Comparison of ENCODE assay signal across 29 mouse cellular contexts in genomic region chr15:96752062-96752358, GRCm38 (mm10). TPM values are rescaled to one million over a fixed set of nuclear protein-coding genes. Genes with fewer than 3 reads are reported as not detected.
A peak's percentile ranks its signal among the peaks of the same experiment; 100 is the strongest.
DNase-seq lines count a peak whose midpoint lies in the region; ATAC-seq and TF ChIP-seq lines count a peak whose summit lies in the region.
"Had no signal": no experiment of that assay in that cellular context is flagged by ENCODE, and none has a peak within 500 bp of the region (broad histone marks: within the 10 kb centered on the region; RNA-seq: fewer than 3 reads in every experiment).

No protein-coding gene starts in this region.

- no peaks in the 10 kb centered on the region for H3K79me2 ChIP-seq in heart, adult 2 months (replicated peaks; ENCODE audit: control insufficient read depth, insufficient read depth, low read length)

- TF ChIP-seq CTCF in heart, adult 2 months (IDR thresholded peaks at IDR 0.05): no peak

- 58% methylated on average over 3 of the region's 3 CpGs for WGBS in heart, adult 2 months
- 73% methylated on average over 3 of the region's 3 CpGs for WGBS in heart, embryonic 12.5 days
- 64% methylated on average over 3 of the region's 3 CpGs for WGBS in heart, embryonic 15.5 days
- WGBS in midbrain, embryonic 11.5 days: 85% methylated on average over 3 of the region's 3 CpGs
- WGBS in midbrain, embryonic 15.5 days: 80% methylated on average over 3 of the region's 3 CpGs

- no peak for TF ChIP-seq EP300 in heart, adult 2 months (IDR thresholded peaks at IDR 0.05; ENCODE audit: insufficient read depth, low read depth, low read length)

- peaks cover 8% of the 10 kb centered on the region for H3K4me1 ChIP-seq in heart, adult 2 months (ENCODE audit: control insufficient read depth, insufficient read depth, low read length)
- H3K4me1 ChIP-seq in heart, embryonic 12.5 days (replicated peaks): peaks cover 34% of the 10 kb centered on the region
- peaks cover 35% of the 10 kb centered on the region for H3K4me1 ChIP-seq in heart, embryonic 15.5 days (replicated peaks)
- no peaks in the 10 kb centered on the region for H3K4me1 ChIP-seq in midbrain, embryonic 11.5 days (ENCODE audit: control insufficient read depth, insufficient read depth, low read length)
- H3K4me1 ChIP-seq in midbrain, embryonic 15.5 days: peaks cover 8% of the 10 kb centered on the region
- H3K4me1 ChIP-seq: forebrain, embryonic 12.5 days; hindbrain, embryonic 12.5 days had no signal

- H3K9me3 ChIP-seq in heart, embryonic 12.5 days (replicated peaks): no peaks in the 10 kb centered on the region
- H3K9me3 ChIP-seq in heart, embryonic 15.5 days (replicated peaks): no peaks in the 10 kb centered on the region
- H3K9me3 ChIP-seq in midbrain, embryonic 11.5 days (ENCODE audit: control insufficient read depth, low read length): no peaks in the 10 kb centered on the region
- no peaks in the 10 kb centered on the region for H3K9me3 ChIP-seq in midbrain, embryonic 15.5 days
- H3K9me3 ChIP-seq: embryonic facial prominence, embryonic 10.5 days; embryonic facial prominence, embryonic 13.5 days; forebrain, embryonic 12.5 days; forebrain, embryonic 15.5 days; hindbrain, embryonic 12.5 days; hindbrain, embryonic 15.5 days had no signal

- H3K36me3 ChIP-seq in heart, adult 2 months (ENCODE audit: control insufficient read depth, insufficient read depth, low read length): no peaks in the 10 kb centered on the region
- H3K36me3 ChIP-seq in heart, embryonic 12.5 days: no peaks in the 10 kb centered on the region
- H3K36me3 ChIP-seq in heart, embryonic 15.5 days: no peaks in the 10 kb centered on the region
- no peaks in the 10 kb centered on the region for H3K36me3 ChIP-seq in midbrain, embryonic 11.5 days (ENCODE audit: control insufficient read depth, insufficient read depth, low read length)
- H3K36me3 ChIP-seq in midbrain, embryonic 15.5 days (replicated peaks): no peaks in the 10 kb centered on the region
- H3K36me3 ChIP-seq: embryonic facial prominence, embryonic 10.5 days; embryonic facial prominence, embryonic 13.5 days; forebrain, embryonic 12.5 days; forebrain, embryonic 15.5 days; G1E; hindbrain, embryonic 12.5 days; hindbrain, embryonic 15.5 days had no signal

- no peak for ATAC-seq in heart, embryonic 12.5 days (ENCODE audit: insufficient number of reproducible peaks, low FRiP score)
- ATAC-seq in heart, embryonic 15.5 days (replicated peaks; ENCODE audit: insufficient number of reproducible peaks, insufficient read depth, low FRiP score, low read depth): no peak
- ATAC-seq in midbrain, embryonic 11.5 days (ENCODE audit: low FRiP score): no peak
- ATAC-seq in midbrain, embryonic 15.5 days (replicated peaks): no peak
- ATAC-seq: forebrain, embryonic 15.5 days; intestine, postnatal 0 days had no signal

- intact Hi-C loops in heart, adult 2 months (cut with DNase I): loop anchor here (5.0 kb wide), 2 partner anchors 40 to 185 kb away; no protein-coding TSS in a partner anchor
- intact Hi-C loops in heart, postnatal 36 days (cut with DNase I): loop anchor here (5.0 kb wide), 1 partner anchor 40 kb away; no protein-coding TSS in a partner anchor
- intact Hi-C loops in heart, postnatal 10 days (cut with DNase I): no loop called here

- TF ChIP-seq POLR2A in heart, adult 2 months (IDR thresholded peaks at IDR 0.05; ENCODE audit: insufficient read depth, low read depth, low read length): no peak

- no peak overlapping the region for H3K4me2 ChIP-seq in heart, embryonic 12.5 days
- no peak overlapping the region for H3K4me2 ChIP-seq in heart, embryonic 15.5 days
- H3K4me2 ChIP-seq in midbrain, embryonic 11.5 days: no peak overlapping the region
- no peak overlapping the region for H3K4me2 ChIP-seq in midbrain, embryonic 15.5 days
- H3K4me2 ChIP-seq: embryonic facial prominence, embryonic 13.5 days; forebrain, embryonic 12.5 days; forebrain, embryonic 15.5 days; hindbrain, embryonic 12.5 days; hindbrain, embryonic 15.5 days had no signal

- peak overlapping the region; percentile 95 for H3K27ac ChIP-seq in heart, adult 2 months
- H3K27ac ChIP-seq in heart, embryonic 12.5 days (ENCODE audit: poor library complexity, severe bottlenecking): peak overlapping the region; percentile 98
- peak overlapping the region; percentile 92 for H3K27ac ChIP-seq in heart, embryonic 15.5 days
- no peak overlapping the region for H3K27ac ChIP-seq in midbrain, embryonic 11.5 days (ENCODE audit: low read depth, low read length)
- no peak overlapping the region for H3K27ac ChIP-seq in midbrain, embryonic 15.5 days
- H3K27ac ChIP-seq: embryonic facial prominence, embryonic 10.5 days; embryonic facial prominence, embryonic 13.5 days; forebrain, embryonic 12.5 days; forebrain, embryonic 15.5 days; hindbrain, embryonic 12.5 days; hindbrain, embryonic 15.5 days; kidney, postnatal 0 days had no signal

- H3K27me3 ChIP-seq in heart, adult 2 months (ENCODE audit: control insufficient read depth, insufficient read depth, low read length): no peaks in the 10 kb centered on the region
- H3K27me3 ChIP-seq in heart, embryonic 12.5 days (replicated peaks): no peaks in the 10 kb centered on the region
- H3K27me3 ChIP-seq in heart, embryonic 15.5 days: no peaks in the 10 kb centered on the region
- H3K27me3 ChIP-seq in midbrain, embryonic 11.5 days (ENCODE audit: control insufficient read depth, insufficient read depth, low read length): no peaks in the 10 kb centered on the region
- no peaks in the 10 kb centered on the region for H3K27me3 ChIP-seq in midbrain, embryonic 15.5 days (replicated peaks)
- H3K27me3 ChIP-seq: CH12.LX; embryonic facial prominence, embryonic 13.5 days; forebrain, embryonic 12.5 days; forebrain, embryonic 15.5 days; hindbrain, embryonic 12.5 days; hindbrain, embryonic 15.5 days had no signal

- DNase-seq in heart, adult 2 months: no peak
- no peak for DNase-seq in heart, adult 8-10 months (ENCODE audit: low spot score)
- no peak for DNase-seq in heart, postnatal 36 days
- no peak for DNase-seq in heart, postnatal 10 days
- peak; percentile 26 for DNase-seq in midbrain, embryonic 11.5 days (ENCODE audit: low spot score, missing footprints)
- DNase-seq: adrenal gland, adult 2 months; adrenal gland, postnatal 14 days; B cell, adult 2 months; cerebellum, adult 11 months; cerebellum, adult 2 months; cerebellum, adult 9-11 months; cerebellum, postnatal 25 days; embryo, embryonic 11 days; gastrocnemius, postnatal 14 days; kidney, adult 2 months had no signal

- no peak overlapping the region for H3K4me3 ChIP-seq in heart, adult 2 months
- no peak overlapping the region for H3K4me3 ChIP-seq in heart, embryonic 12.5 days
- no peak overlapping the region for H3K4me3 ChIP-seq in heart, embryonic 15.5 days
- no peak overlapping the region for H3K4me3 ChIP-seq in midbrain, embryonic 11.5 days (ENCODE audit: low read depth, low read length)
- H3K4me3 ChIP-seq in midbrain, embryonic 15.5 days: no peak overlapping the region
- H3K4me3 ChIP-seq: embryonic facial prominence, embryonic 10.5 days; embryonic facial prominence, embryonic 13.5 days; erythroblast, embryonic 14.5 days; forebrain, embryonic 12.5 days; forebrain, embryonic 15.5 days; hindbrain, embryonic 12.5 days; hindbrain, embryonic 15.5 days had no signal

- H3K9ac ChIP-seq in heart, adult 2 months (ENCODE audit: low read depth, low read length): no peak overlapping the region
- no peak overlapping the region for H3K9ac ChIP-seq in heart, embryonic 12.5 days
- no peak overlapping the region for H3K9ac ChIP-seq in heart, embryonic 15.5 days
- H3K9ac ChIP-seq in midbrain, embryonic 11.5 days (ENCODE audit: low read length): no peak overlapping the region
- H3K9ac ChIP-seq in midbrain, embryonic 15.5 days: no peak overlapping the region
- H3K9ac ChIP-seq: embryonic facial prominence, embryonic 13.5 days; forebrain, embryonic 12.5 days; forebrain, embryonic 15.5 days; hindbrain, embryonic 12.5 days; hindbrain, embryonic 15.5 days had no signal

RNA-seq across cellular contexts. Expression of gene Slc38a2, which starts 52.5 kb away (rescaled TPM):
- total RNA-seq in heart, adult 2 months (2021): 100 to 1,000 TPM; 149 to 209 TPM
- 59.3 and 109 TPM in 2 replicates for polyA plus RNA-seq in heart, adult 2 months (2012; rRNA removed)
- 100 to 1,000 TPM in 2 of 4 experiments, 10 to 100 TPM in 2; 90.5 to 215 (median 150) TPM for total RNA-seq in heart, adult 8-10 months (2022)
- 154 and 161 TPM in 2 replicates for polyA plus RNA-seq in heart, embryonic 12.5 days (2016; fragmentation: Nextera tagmentation; extraction: Ambion mirVana)
- 100 to 1,000 TPM; 173 to 251 TPM for total RNA-seq in heart, postnatal 36 days (2021)
- polyA plus RNA-seq in heart, embryonic 15.5 days (2015; fragmentation: Nextera tagmentation; extraction: Ambion mirVana): 158 and 170 TPM in 2 replicates
- 100 to 1,000 TPM; 312 to 340 TPM for total RNA-seq in heart, postnatal 10 days (2021)
- 211 and 237 TPM in 2 replicates for polyA plus RNA-seq in midbrain, embryonic 11.5 days (2014; fragmentation: Nextera tagmentation; extraction: Ambion mirVana)
- 121 and 125 TPM in 2 replicates for polyA plus RNA-seq in midbrain, embryonic 15.5 days (2015; fragmentation: Nextera tagmentation; extraction: Ambion mirVana)

Comparison
In these comparisons a context has a peak if more than half of its experiments do, and no peak if none do; other contexts are left out.
1. H3K27ac ChIP-seq: peak in heart, adult 2 months (single experiment), heart, embryonic 12.5 days (single experiment) and heart, embryonic 15.5 days (single experiment); none in midbrain, embryonic 11.5 days (single experiment) and midbrain, embryonic 15.5 days (single experiment).